Mouse (Mus musculus) heart, postnatal 4 days (tissue): ENCODE data around the gene Fkbp9. TPM values are rescaled to one million over a fixed set of nuclear protein-coding genes. Genes with fewer than 3 reads are reported as not detected.
A peak's percentile ranks its signal among the peaks of the same experiment; 100 is the strongest.

Experiments used
- DNase-seq: peaks from one replicate; pipeline ENCODE4 v3.0.0; 2021
- total RNA-seq, 2 experiments: library from RNA; stranded (reverse); gene quantifications; 2 replicates each; pipeline ENCODE4 v1.2.3; 2021

Fkbp9 gene
- 100 to 1,000 TPM; 130 to 135 TPM for total RNA-seq

- peak; percentile 91 for DNase-seq
These were observed at the start of gene Fkbp9 for GRCm38 (mm10) chr6:56831697-56832406. Gene Fkbp9 (plus strand): TSS chr6:56832059.

DNA sequence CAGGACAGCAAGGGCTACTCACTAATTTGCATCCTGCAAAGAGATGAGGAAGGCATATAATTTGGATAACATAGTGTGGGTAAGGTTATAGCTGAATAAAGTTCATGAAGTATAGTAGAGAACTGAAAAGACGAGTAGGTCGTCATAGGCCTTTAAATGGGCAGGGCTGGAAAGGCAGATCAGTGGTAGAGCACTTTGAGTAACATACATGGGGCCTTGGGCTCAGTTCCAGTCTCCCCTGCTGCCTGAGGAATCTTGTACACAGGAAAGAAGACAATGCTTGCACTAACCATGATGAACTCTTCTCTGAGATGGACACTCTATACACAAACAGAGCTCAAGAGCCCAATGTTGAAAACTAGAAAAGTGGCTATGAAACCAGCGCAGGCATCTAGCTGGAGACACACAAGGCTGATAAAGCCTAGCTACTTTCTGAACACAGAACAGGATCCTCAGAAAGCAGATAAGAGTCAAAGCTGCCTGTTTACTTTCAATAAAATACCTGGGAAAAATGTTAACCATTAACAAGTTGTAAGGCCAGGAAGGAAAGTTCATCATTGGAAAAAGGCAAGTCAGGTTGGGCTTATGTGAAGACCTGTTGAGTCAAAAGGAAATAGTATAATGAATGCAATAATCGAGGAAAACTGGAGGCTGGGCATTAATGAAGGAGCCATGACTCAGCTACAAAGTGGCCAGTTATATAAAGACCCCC is 48.1 kb upstream of the Fkbp9 start:
- DNase-seq: no peak

- DNase-seq: no peak
These were observed 46.8 kb upstream of the Fkbp9 start for GRCm38 (mm10) chr6:56785068-56785467.

GRCm38 (mm10) chr6:56787668-56788067 is 44.2 kb upstream of the Fkbp9 start:
- DNase-seq: no peak

GRCm38 (mm10) chr6:56789336-56789735 is 42.5 kb upstream of the Fkbp9 start:
- no peak for DNase-seq

DNA sequence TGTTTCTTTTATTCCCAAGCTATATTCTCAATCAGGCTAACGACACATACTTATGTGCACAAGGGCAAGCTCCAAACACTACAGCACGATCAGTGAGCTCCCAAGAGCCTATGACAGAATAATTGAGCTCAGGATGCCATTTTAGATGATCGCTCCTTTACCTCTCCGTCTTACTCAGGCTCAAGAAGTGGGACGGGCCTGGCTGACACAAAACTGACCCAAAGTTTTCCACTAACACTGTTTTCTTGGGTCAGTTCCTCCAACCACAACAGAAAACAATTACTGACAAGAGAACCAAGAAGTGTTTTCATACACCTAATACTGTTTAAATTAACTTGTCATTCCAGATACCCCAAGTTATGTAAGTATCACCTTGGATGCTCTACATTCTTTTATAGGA is 37.0 kb upstream of the Fkbp9 start:
- DNase-seq: no peak

GRCm38 (mm10) chr6:56796232-56796631 is 35.6 kb upstream of the Fkbp9 start:
- DNase-seq: no peak

DNA sequence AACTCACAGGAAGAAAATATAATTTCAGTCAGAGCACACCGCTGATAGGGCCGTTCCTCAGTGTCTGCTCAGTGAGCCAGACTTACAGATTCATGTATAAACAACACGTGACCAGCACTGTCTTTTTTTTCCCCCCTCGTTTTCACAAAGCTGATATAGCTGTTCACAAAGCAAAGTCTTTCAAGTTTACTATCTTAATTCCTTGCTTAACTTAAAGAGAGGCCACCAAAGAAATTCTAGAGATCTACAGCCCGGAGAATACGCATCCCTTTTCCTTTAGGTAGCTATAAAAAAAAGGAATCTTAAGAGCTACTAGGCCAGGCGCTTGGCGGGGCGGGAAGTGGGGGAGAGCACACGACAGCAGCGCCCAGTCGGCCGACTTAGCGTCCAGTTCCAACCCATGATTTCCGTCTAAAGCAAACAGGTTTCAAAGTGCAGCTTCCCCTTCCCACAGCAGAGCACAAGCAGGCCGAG is 35.2 kb upstream of the Fkbp9 start:
- DNase-seq: peak; percentile 45

DNA sequence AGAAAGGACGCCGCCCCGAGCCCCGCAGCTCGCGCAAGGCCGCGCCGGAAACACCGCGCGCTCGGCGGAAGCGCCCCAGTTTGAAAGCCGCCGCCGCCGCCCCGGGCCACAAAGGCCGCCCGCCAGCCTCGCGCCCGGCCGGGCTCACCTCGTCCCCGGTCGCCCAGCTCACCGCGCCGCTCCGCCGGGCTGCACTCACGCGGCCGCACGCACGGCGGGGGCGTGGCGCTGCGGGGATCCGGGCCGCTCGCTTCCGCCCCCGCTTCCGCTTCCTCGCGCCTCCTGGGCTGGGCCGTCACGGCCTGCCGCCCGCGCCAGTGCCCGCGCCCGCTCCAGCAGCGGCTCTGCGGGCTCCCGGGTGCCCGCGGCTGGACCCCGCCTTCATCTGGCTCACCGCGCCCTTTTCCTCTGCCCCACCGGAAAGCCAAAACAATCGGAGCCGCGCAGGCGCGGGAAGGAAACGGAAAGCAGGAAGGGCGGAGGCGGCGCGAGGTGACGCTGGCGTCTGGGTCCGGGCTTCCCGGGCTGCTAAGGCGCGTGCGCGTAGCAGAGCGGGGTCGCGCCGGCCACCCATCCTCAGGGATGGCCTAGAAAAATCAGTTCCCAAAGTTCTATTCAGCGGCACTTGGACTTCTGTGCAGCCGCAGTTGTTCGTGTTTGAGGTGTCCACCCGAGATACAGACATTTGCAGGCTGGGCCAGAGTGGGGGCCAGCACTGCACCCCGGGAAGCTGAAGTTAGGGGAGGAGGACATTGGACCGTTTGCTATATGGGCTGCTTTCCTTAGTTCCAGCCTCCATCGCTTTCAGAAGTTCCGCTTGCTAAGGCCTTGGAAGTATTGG is 34.3 kb upstream of the Fkbp9 start, which contains the start of gene Kbtbd2:
TSS of gene Kbtbd2 (minus strand) at position 503 of the 841 bp plus-strand sequence.
- DNase-seq: peak; percentile 96

DNA sequence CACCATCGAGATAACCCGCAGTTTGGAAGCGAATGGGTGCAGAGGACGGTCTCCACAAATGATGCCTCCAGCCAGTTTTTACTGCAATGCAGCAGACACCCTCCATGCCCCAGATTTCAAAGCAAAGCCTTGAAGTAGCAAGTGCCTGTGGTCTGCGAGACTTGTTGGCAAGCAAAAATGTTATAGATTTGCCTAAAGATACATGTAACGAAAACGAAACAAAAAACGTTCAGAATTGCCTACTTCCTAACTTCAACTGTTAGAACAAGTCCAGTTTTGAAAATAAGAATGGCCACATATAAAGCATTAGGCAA is 33.8 kb upstream of the Fkbp9 start:
- DNase-seq: no peak

DNA sequence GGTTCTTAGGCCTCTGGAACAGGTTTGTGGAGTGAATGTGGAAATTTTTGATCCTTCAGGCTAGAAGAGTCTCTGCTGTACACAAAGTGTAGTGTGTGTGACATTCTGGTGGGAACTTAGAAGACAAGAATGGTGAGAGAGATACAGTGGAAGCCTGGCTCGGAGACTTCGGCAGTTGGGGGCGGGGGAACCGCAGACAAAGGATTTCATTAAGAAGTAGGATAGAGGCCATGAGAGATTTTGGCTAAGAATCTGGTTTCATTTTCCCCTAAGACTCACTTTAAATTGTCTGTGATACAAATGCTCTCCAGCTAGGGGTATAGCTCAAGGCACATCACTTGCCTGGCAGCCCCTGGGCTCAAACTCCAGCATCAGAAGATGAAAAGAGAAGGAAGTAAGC is 26.8 kb upstream of the Fkbp9 start:
- DNase-seq: no peak

DNA sequence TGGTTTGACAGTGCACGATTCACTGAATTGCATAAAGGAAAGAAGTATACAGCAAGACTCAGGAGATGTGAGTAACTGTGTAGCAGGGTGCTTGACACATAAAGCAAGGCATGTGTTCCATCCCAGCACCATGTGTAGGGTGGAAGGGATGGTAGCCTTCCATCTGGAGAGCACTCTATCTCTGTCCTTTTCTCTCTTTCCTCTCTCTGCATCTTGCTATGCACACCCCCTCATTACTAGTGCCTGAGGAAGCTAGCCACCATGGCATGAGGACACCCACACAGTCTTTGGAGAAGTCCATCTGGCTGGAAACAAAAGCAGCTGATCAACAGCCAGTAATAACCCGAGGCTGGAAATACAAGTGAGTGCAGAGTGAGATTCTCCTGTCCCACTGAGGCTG is 25.7 kb upstream of the Fkbp9 start:
- no peak for DNase-seq

DNA sequence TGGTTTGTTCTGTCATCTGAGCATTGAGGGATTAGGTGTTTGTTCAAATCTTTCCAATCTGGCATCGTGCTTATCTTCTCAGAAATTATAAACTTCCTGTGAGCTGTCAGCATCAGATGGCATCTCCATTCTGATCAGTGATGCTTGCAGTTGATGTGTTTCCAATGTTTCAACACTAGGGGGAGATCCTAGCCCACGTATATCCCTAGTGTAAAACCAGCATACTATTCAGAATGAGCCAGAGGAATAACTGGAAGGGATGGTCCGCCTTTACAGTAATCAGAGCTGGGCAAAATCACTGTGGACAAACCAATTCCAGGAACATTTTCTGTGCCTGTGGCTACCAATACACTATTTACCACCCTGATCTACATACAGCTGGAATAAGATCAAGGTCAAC is 23.2 kb upstream of the Fkbp9 start:
- peak; percentile 44 for DNase-seq

GRCm38 (mm10) chr6:56813332-56813731 is 18.5 kb upstream of the Fkbp9 start:
- no peak for DNase-seq

- no peak for DNase-seq
These were observed 13.3 kb upstream of the Fkbp9 start for GRCm38 (mm10) chr6:56818436-56819123.

GRCm38 (mm10) chr6:56819124-56819487 is 12.8 kb upstream of the Fkbp9 start:
- no peak for DNase-seq

- no peak for DNase-seq
These were observed 6.2 kb upstream of the Fkbp9 start for GRCm38 (mm10) chr6:56825657-56826056.

GRCm38 (mm10) chr6:56832407-56832796 is 543 bp downstream of the Fkbp9 start:
- no peak for DNase-seq

- no peak for DNase-seq
These were observed 971 bp downstream of the Fkbp9 start for GRCm38 (mm10) chr6:56832830-56833229.

DNA sequence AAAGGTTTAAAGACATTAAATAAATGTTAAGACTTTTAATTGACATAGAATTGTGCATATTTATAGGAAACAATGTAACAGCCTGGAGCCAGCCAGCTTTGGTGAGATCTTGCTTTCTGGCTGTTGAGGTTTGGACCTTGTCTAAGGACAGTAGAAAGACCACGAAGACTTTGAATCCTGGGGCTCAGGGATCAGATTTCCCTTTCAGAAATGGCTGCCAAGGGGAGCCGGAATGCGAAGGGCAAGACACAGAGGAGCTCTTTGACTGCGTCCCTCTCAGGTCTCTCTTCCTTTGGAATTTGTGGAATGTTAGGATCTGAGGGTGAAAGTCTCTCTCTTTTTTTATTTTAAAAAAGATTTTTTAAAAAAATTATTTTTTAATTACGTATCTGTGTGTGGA is 2.9 kb downstream of the Fkbp9 start:
- no peak for DNase-seq

- no peak for DNase-seq
These were observed 3.7 kb downstream of the Fkbp9 start for GRCm38 (mm10) chr6:56835532-56835931.

- DNase-seq: no peak
These were observed 5.3 kb downstream of the Fkbp9 start for GRCm38 (mm10) chr6:56837166-56837565.

- no peak for DNase-seq
These were observed 5.8 kb downstream of the Fkbp9 start for GRCm38 (mm10) chr6:56837621-56838020.
